Mouse (Mus musculus): ENCODE measurements around the gene Zscan18.

DNA sequence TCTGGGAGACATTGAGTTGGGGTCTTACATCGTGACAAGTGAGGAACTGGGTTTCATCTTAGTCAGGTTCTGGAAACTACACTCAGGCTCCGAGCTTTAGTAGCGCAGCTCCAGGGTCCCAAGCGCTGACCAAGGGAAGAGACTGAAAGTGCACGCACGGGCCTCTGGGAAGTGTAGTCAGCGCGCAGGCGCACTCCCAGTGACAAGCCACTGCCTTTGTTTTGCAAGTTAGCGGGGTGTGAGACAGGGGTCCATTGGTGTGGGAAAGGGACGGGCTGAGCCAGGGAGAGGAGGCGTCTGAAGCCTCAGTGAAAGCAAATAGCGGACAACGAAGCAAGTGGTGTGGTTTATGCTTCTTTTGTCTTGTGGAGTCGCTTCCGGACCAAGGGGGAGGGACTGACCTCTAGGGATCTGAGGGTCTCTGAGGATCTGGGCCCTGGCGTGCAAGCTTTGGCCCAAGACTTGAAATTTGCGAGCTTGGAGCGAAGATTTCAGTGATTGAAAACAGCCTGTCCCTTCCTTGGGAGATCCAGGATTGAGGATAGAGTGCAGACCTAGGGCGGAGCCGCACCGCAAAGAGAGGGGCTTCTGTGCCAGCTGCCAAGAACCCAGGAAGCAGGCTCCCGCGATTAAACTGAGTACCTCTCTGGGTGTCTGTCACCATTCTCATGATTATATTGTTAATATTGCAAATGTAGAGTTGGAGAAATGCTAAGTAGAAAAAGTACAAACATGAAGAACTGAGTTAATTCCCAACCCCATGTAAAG is 53.8 kb downstream of the Zscan18 start:
- TF ChIP-seq CTCF (IDR thresholded peaks at IDR 0.05; ENCODE audit: control insufficient read depth, insufficient read depth, insufficient replicate concordance, low read depth, low read length), result no peak
- TF ChIP-seq POLR2A (IDR thresholded peaks at IDR 0.05; ENCODE audit: control insufficient read depth, low read depth, low read length), result no peak

All from testis, adult 2 months (tissue).